Mouse (Mus musculus): ENCODE data around the gene Rgs19. TPM values are rescaled to one million over a fixed set of nuclear protein-coding genes. Genes with fewer than 3 reads are reported as not detected.

Gene Rgs19
- total and polyA plus RNA-seq, 2 experiments from 2014 or later: 63.6 to 65.2 TPM

GRCm38 (mm10) chr2:181689466-181690160 lies 4.2 kb downstream of the Rgs19 start:
- no peak for DNase-seq (ENCODE audit: low spot score)
- no peak overlapping the region for H3K4me3 ChIP-seq (ENCODE audit: low read depth, low read length)
- H3K36me3 ChIP-seq (ENCODE audit: insufficient read depth, low read length): peaks cover 31% of the 10 kb centered on the region

GRCm38 (mm10) chr2:181687586-181687985 lies 6.2 kb downstream of the Rgs19 start:
- no peak overlapping the region for H3K27ac ChIP-seq (ENCODE audit: low read depth, low read length)
- WGBS: 94% methylated on average over 8 of the region's 8 CpGs
- no peak for TF ChIP-seq CTCF (IDR thresholded peaks at IDR 0.05)
- no peak overlapping the region for H3K4me3 ChIP-seq (ENCODE audit: low read depth, low read length)
- DNase-seq (ENCODE audit: low spot score) (no peak), ATAC-seq (ENCODE audit: low FRiP score) (no peak)
- no peak overlapping the region for H3K9ac ChIP-seq (replicated peaks; ENCODE audit: low read length, poor library complexity, severe bottlenecking)
- no peaks in the 10 kb centered on the region for H3K27me3 ChIP-seq (ENCODE audit: insufficient read depth, low read length)
- no peak overlapping the region for H3K4me2 ChIP-seq (ENCODE audit: low read depth, low read length, poor library complexity, severe bottlenecking)
- H3K36me3 ChIP-seq (ENCODE audit: insufficient read depth, low read length): peaks cover 32% of the 10 kb centered on the region
- no peaks in the 10 kb centered on the region for H3K9me3 ChIP-seq (ENCODE audit: low read length)
- H3K4me1 ChIP-seq (ENCODE audit: insufficient read depth, low read length): peaks cover 7% of the 10 kb centered on the region

More at GRCm38 (mm10) chr2:181689466-181690160, 4.2 kb downstream of the Rgs19 start:
- H3K9ac ChIP-seq (replicated peaks; ENCODE audit: low read length, poor library complexity, severe bottlenecking): no peak overlapping the region
- WGBS: 94% methylated on average over 10 of the region's 10 CpGs
- peaks cover 13% of the 10 kb centered on the region for H3K4me1 ChIP-seq (ENCODE audit: insufficient read depth, low read length)
- no peak overlapping the region for H3K27ac ChIP-seq (ENCODE audit: low read depth, low read length)
- H3K9me3 ChIP-seq (ENCODE audit: low read length): no peaks in the 10 kb centered on the region
- H3K4me2 ChIP-seq (ENCODE audit: low read depth, low read length, poor library complexity, severe bottlenecking): no peak overlapping the region
- no peak for TF ChIP-seq CTCF (IDR thresholded peaks at IDR 0.05)
- no peak for ATAC-seq (ENCODE audit: low FRiP score)
- no peaks in the 10 kb centered on the region for H3K27me3 ChIP-seq (ENCODE audit: insufficient read depth, low read length)

GRCm38 (mm10) chr2:181685686-181686085 lies 8.1 kb downstream of the Rgs19 start:
- Histone ChIP-seq H3K27ac (ENCODE audit: low read depth, low read length) (no peak overlapping the region), H3K9ac (replicated peaks; ENCODE audit: low read length, poor library complexity, severe bottlenecking) (no peak overlapping the region), H3K4me2 (ENCODE audit: low read depth, low read length, poor library complexity, severe bottlenecking) (no peak overlapping the region), H3K9me3 (ENCODE audit: low read length) (no peaks in the 10 kb centered on the region), H3K36me3 (ENCODE audit: insufficient read depth, low read length) (peaks cover 32% of the 10 kb centered on the region), H3K4me3 (ENCODE audit: low read depth, low read length) (no peak overlapping the region), H3K4me1 (ENCODE audit: insufficient read depth, low read length) (peaks cover 6% of the 10 kb centered on the region; the same call in 1 of the 2 replicates), H3K27me3 (ENCODE audit: insufficient read depth, low read length) (no peaks in the 10 kb centered on the region)
- no peak for TF ChIP-seq CTCF (IDR thresholded peaks at IDR 0.05)
- 90% methylated on average over 4 of the region's 4 CpGs for WGBS
- ATAC-seq (ENCODE audit: low FRiP score) (no peak), DNase-seq (ENCODE audit: low spot score) (no peak)

GRCm38 (mm10) chr2:181684713-181685112 lies 9.1 kb downstream of the Rgs19 start:
- no peak for DNase-seq (ENCODE audit: low spot score)
- Histone ChIP-seq H3K9me3 (ENCODE audit: low read length) (no peaks in the 10 kb centered on the region), H3K27ac (ENCODE audit: low read depth, low read length) (no peak overlapping the region), H3K4me1 (ENCODE audit: insufficient read depth, low read length) (peaks cover 7% of the 10 kb centered on the region; the same call in 1 of the 2 replicates), H3K36me3 (ENCODE audit: insufficient read depth, low read length) (peaks cover 27% of the 10 kb centered on the region), H3K4me3 (ENCODE audit: low read depth, low read length) (no peak overlapping the region), H3K4me2 (ENCODE audit: low read depth, low read length, poor library complexity, severe bottlenecking) (no peak overlapping the region), H3K9ac (replicated peaks; ENCODE audit: low read length, poor library complexity, severe bottlenecking) (no peak overlapping the region), H3K27me3 (ENCODE audit: insufficient read depth, low read length) (no peaks in the 10 kb centered on the region)
- no peak for ATAC-seq (ENCODE audit: low FRiP score)
- 78% methylated on average over 1 of the region's 1 CpGs for WGBS
- TF ChIP-seq CTCF (IDR thresholded peaks at IDR 0.05): no peak

GRCm38 (mm10) chr2:181683381-181683780 lies 10.4 kb downstream of the Rgs19 start:
- Histone ChIP-seq H3K4me3 (ENCODE audit: low read depth, low read length) (no peak overlapping the region), H3K9ac (replicated peaks; ENCODE audit: low read length, poor library complexity, severe bottlenecking) (no peak overlapping the region), H3K4me1 (ENCODE audit: insufficient read depth, low read length) (peaks cover 7% of the 10 kb centered on the region; the same call in 1 of the 2 replicates), H3K4me2 (ENCODE audit: low read depth, low read length, poor library complexity, severe bottlenecking) (no peak overlapping the region), H3K36me3 (ENCODE audit: insufficient read depth, low read length) (peaks cover 17% of the 10 kb centered on the region), H3K9me3 (ENCODE audit: low read length) (no peaks in the 10 kb centered on the region), H3K27me3 (ENCODE audit: insufficient read depth, low read length) (no peaks in the 10 kb centered on the region), H3K27ac (ENCODE audit: low read depth, low read length) (no peak overlapping the region)
- DNase-seq (ENCODE audit: low spot score) (no peak), ATAC-seq (ENCODE audit: low FRiP score) (no peak)
- TF ChIP-seq CTCF (IDR thresholded peaks at IDR 0.05): peak; percentile 27
- 63% methylated on average over 4 of the region's 4 CpGs for WGBS

GRCm38 (mm10) chr2:181681978-181682377 lies 11.8 kb downstream of the Rgs19 start:
- peaks cover 9% of the 10 kb centered on the region; the same call in 1 of the 2 replicates for H3K36me3 ChIP-seq (ENCODE audit: insufficient read depth, low read length)
- H3K9ac ChIP-seq (replicated peaks; ENCODE audit: low read length, poor library complexity, severe bottlenecking): no peak overlapping the region
- 93% methylated on average over 1 of the region's 1 CpGs for WGBS
- ATAC-seq (ENCODE audit: low FRiP score) (no peak), DNase-seq (ENCODE audit: low spot score) (no peak)
- peaks cover 7% of the 10 kb centered on the region; the same call in 1 of the 2 replicates for H3K4me1 ChIP-seq (ENCODE audit: insufficient read depth, low read length)
- H3K9me3 ChIP-seq (ENCODE audit: low read length): no peaks in the 10 kb centered on the region
- no peak overlapping the region for H3K27ac ChIP-seq (ENCODE audit: low read depth, low read length)
- H3K27me3 ChIP-seq (ENCODE audit: insufficient read depth, low read length): no peaks in the 10 kb centered on the region
- H3K4me3 ChIP-seq (ENCODE audit: low read depth, low read length): no peak overlapping the region
- H3K4me2 ChIP-seq (ENCODE audit: low read depth, low read length, poor library complexity, severe bottlenecking): no peak overlapping the region
- TF ChIP-seq CTCF (IDR thresholded peaks at IDR 0.05): no peak
